Mouse (Mus musculus): ENCODE measurements around the gene Olfr1307.

The Olfr1307 gene

GRCm38 (mm10) chr2:111949340-111949739, at the start of gene Olfr1307:
TSS of gene Olfr1307 (minus strand) at chr2:111949440.
- no peak for DNase-seq (ENCODE audit: extremely low spot score, low spot score)

- DNase-seq (ENCODE audit: extremely low spot score, low spot score): no peak
These were observed 40.9 kb upstream of the Olfr1307 start, which contains the start of gene Olfr1309 for GRCm38 (mm10) chr2:111990181-111990580. TSS of gene Olfr1309 (minus strand) at chr2:111990281.

GRCm38 (mm10) chr2:111964844-111965243, 15.6 kb upstream of the Olfr1307 start, which contains the start of gene Olfr1308:
TSS of gene Olfr1308 (minus strand) at chr2:111964944.
- no peak for DNase-seq (ENCODE audit: extremely low spot score, low spot score)

- no peak for DNase-seq (ENCODE audit: extremely low spot score, low spot score)
These were observed 33.1 kb downstream of the Olfr1307 start, which contains the start of gene Olfr1306 for GRCm38 (mm10) chr2:111916171-111916570. TSS of gene Olfr1306 (minus strand) at chr2:111916271.
